Mouse (Mus musculus): Measurements from ENCODE around the gene Zfp229. TPM values are rescaled to one million over a fixed set of nuclear protein-coding genes. Genes with fewer than 3 reads are reported as not detected.
"Not testable (repeated sequence)": the region's sequence is repeated elsewhere in the genome, so short reads cannot be mapped to it uniquely, and the experiment has no call there.

The Zfp229 gene
- polyA plus RNA-seq, 1 experiment from 2014 or later: 8.1 TPM

DNA sequence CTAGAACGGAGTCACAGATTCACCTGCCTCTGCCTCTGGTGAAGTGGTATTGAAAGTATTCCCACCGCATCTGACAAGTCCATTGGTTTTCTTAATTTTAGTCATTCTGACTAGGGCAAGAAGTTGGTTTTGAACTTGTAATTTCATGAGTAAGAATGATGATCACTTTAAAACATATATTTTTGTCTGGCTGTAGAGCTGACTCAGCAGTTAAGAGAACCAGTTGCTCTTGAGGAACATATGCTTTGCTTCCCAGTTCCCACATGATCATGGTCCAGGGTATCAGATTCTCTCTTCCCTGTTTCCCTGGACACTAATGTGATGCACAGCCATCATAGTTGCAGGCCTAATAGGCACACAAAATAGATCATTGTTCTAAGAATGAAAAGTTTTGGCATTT lies 39.7 kb downstream of the Zfp229 start:
- Histone ChIP-seq H3K27ac (no peak overlapping the region), H3K4me3 (no peak overlapping the region), H3K27me3 (ENCODE audit: poor library complexity, severe bottlenecking) (no peaks in the 10 kb centered on the region), H3K9me3 (peaks cover 2% of the 10 kb centered on the region; the same call in 1 of the 2 replicates), H3K4me1 (no peaks in the 10 kb centered on the region), H3K36me3 (replicated peaks) (no peaks in the 10 kb centered on the region)
- DNase-seq (ENCODE audit: extremely low spot score, low spot score): no peak
- 92% methylated on average over 2 of the region's 2 CpGs for WGBS

GRCm38 (mm10) chr17:21792256-21792655 lies 61.7 kb downstream of the Zfp229 start:
- H3K4me1 ChIP-seq: no peaks in the 10 kb centered on the region
- H3K27me3 ChIP-seq (ENCODE audit: poor library complexity, severe bottlenecking): no peaks in the 10 kb centered on the region
- H3K9me3 ChIP-seq: peaks cover 11% of the 10 kb centered on the region; the same call in 1 of the 2 replicates
- 84% methylated on average over 4 of the region's 4 CpGs for WGBS
- H3K4me3 ChIP-seq: no peak overlapping the region
- H3K27ac ChIP-seq: no peak overlapping the region
- DNase-seq (ENCODE audit: extremely low spot score, low spot score): no peak
- no peaks in the 10 kb centered on the region for H3K36me3 ChIP-seq (replicated peaks)

- H3K27me3 ChIP-seq (ENCODE audit: poor library complexity, severe bottlenecking); DNase-seq (ENCODE audit: extremely low spot score, low spot score); H3K27ac ChIP-seq; H3K4me1 ChIP-seq; H3K36me3 ChIP-seq (replicated peaks); H3K4me3 ChIP-seq: not testable (repeated sequence)
- 49% methylated on average over 19 of the region's 19 CpGs for WGBS
- peaks cover 20% of the 10 kb centered on the region; the same call in 1 of the 2 replicates for H3K9me3 ChIP-seq
Measured at GRCm38 (mm10) chr17:21801373-21801772, 70.8 kb downstream of the Zfp229 start.

Other genes starting within 250 kb of the Zfp229 start
- gene Zfp53, start 241.8 kb upstream of the Zfp229 start, polyA plus RNA-seq (2016; fragmentation: Nextera tagmentation; extraction: Ambion mirVana): 9.7 and 11.3 TPM in 2 replicates
- gene Zfp52, start 195.3 kb upstream of the Zfp229 start, polyA plus RNA-seq (2016; fragmentation: Nextera tagmentation; extraction: Ambion mirVana): 2.0 and 2.1 TPM in 2 replicates
- 13.9 and 14.5 TPM in 2 replicates for gene Zfp948, start 163.8 kb upstream of the Zfp229 start, polyA plus RNA-seq (2016; fragmentation: Nextera tagmentation; extraction: Ambion mirVana)
- 4.1 and 5.9 TPM in 2 replicates for gene Zfp983, start 80.2 kb upstream of the Zfp229 start, polyA plus RNA-seq (2016; fragmentation: Nextera tagmentation; extraction: Ambion mirVana)
- 7.8 and 9.1 TPM in 2 replicates for gene Gm10226, start 38.9 kb upstream of the Zfp229 start, polyA plus RNA-seq (2016; fragmentation: Nextera tagmentation; extraction: Ambion mirVana)
- 19.8 and 20.1 TPM in 2 replicates for gene Zfp760, start 23.1 kb upstream of the Zfp229 start, polyA plus RNA-seq (2016; fragmentation: Nextera tagmentation; extraction: Ambion mirVana)
- gene Zfp820, start 115.0 kb downstream of the Zfp229 start, polyA plus RNA-seq (2016; fragmentation: Nextera tagmentation; extraction: Ambion mirVana): 6.9 and 7.5 TPM in 2 replicates
- 6.0 and 7.1 TPM in 2 replicates for gene Zfp995, start 179.1 kb downstream of the Zfp229 start, polyA plus RNA-seq (2016; fragmentation: Nextera tagmentation; extraction: Ambion mirVana)
- 22.0 and 23.0 TPM in 2 replicates for gene Zfp942, start 231.7 kb downstream of the Zfp229 start, polyA plus RNA-seq (2016; fragmentation: Nextera tagmentation; extraction: Ambion mirVana)
- gene Zfp943, start 231.8 kb downstream of the Zfp229 start, polyA plus RNA-seq (2016; fragmentation: Nextera tagmentation; extraction: Ambion mirVana): 14.4 and 15.1 TPM in 2 replicates